Mouse (Mus musculus) liver, adult 2 months (tissue): ENCODE measurements at regions not wholly inside any gene's neighbourhood (a gene's known extent, or its start where the extent isn't known, plus 50 kb on each side); places are given as distances from the start of the nearest gene placed in this dataset.

Experiments used
- CTCF ChIP-seq: fragments of 200-500 bp; IDR thresholded peaks from 2 replicates; pipeline ENCODE4 v1.5.1; 2011; ENCODE audit warnings: low read depth, low read length, control low read depth
- POLR2A ChIP-seq: fragments of 200-500 bp; IDR thresholded peaks from 2 replicates; pipeline ENCODE4 v1.6.1; 2011; ENCODE audit warnings: low read length, control low read depth; ENCODE audit not compliant: insufficient read depth; ENCODE audit errors: extremely low read depth

GRCm38 (mm10) chr3:80051963-80052362, 167.6 kb downstream of the Fam198b start:
- TF ChIP-seq CTCF (no peak), POLR2A (no peak)
